Mouse (Mus musculus) brain, embryonic 14.5 days (tissue): Measurements from ENCODE around the gene Lgr5.

ENCODE experiments used
- CTCF ChIP-seq: fragments of 200-500 bp; IDR thresholded peaks from 2 replicates; pipeline ENCODE4 v1.5.1; 2012; ENCODE audit warnings: inconsistent platforms, mild to moderate bottlenecking, moderate library complexity, borderline replicate concordance; ENCODE audit not compliant: insufficient read depth, insufficient read length; ENCODE audit errors: extremely low read depth
- POLR2A ChIP-seq: fragments of 200-500 bp; IDR thresholded peaks from 2 replicates; pipeline ENCODE4 v1.6.1; 2012; ENCODE audit warnings: mild to moderate bottlenecking, inconsistent platforms, borderline replicate concordance; ENCODE audit not compliant: poor library complexity, insufficient read depth, insufficient read length, severe bottlenecking; ENCODE audit errors: extremely low read depth

DNA sequence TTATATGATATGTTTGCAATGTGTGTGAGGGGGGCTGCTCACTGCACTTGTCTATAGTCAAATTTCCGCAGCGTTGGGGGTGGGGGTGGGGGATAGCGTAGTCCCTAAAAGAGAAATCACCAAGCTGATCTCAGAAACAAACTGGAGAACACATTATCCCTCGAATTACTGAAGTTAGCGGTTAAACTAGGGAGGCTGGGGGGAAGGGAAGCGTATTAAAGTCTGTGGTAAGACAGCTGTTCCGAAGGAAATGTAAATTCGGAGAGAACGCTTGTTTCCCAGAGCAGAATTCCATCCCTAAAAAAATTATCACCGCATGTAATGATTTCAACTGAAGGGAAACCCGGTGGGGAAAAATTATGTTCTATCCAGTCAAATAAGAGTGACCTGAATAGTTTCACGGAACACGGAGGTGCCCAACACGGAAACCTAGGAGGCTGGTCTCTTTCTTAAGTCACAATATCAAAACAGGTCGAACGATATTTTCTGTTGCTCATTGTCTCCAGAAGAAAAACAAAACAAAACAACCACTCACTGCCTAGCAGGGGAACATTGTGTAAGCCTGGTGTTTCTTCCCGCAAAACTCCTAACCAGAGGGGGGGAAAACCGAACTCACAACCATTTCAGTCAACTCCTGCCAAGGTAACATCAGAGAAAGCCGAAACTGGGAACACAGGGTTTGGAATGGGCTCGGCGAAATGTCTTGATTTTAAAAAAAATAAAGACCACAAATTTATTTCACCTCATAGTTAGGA lies 1.9 kb downstream of the Lgr5 start:
- TF ChIP-seq CTCF (no peak), POLR2A (no peak)
